Mouse (Mus musculus): ENCODE measurements around the gene Ugt1a10. TPM values are rescaled to one million over a fixed set of nuclear protein-coding genes. Genes with fewer than 3 reads are reported as not detected.
"Not testable (repeated sequence)": the region's sequence is repeated elsewhere in the genome, so short reads cannot be mapped to it uniquely, and the experiment has no call there.

Ugt1a10 gene
- polyA plus RNA-seq, 1 experiment: not detected

DNA sequence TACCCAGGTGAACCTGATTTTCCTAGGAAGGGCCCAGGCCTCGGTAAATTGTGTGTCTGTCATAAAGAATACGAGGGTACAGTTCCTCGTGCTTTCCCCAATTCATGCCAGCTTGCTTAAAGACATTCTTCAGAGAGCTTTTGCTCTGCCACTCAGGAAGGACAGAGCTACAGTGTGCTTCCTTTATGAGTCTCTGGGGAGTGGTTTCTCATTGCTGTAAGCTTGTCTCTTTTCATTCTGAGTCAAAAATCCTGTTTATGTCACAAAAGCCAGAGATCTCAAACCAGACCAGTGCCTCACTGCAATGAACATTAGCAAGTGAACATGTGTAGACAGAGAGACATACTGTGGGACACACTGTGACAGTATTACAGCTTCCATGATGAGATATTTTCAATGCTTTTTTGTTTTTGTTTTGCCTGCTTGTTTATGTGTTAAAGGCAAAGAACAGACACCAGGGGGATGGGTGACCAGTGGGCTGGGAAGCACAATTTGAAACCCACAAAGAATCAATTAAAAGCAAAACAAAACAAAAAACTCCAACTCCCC is 78.8 kb downstream of the Ugt1a10 start:
- no peak overlapping the region for H3K4me3 ChIP-seq (replicated peaks; ENCODE audit: insufficient read depth, low read depth, low read length)
- TF ChIP-seq CTCF (IDR thresholded peaks at IDR 0.05; ENCODE audit: borderline replicate concordance, insufficient read depth, low read depth, low read length) (no peak), POLR2A (IDR thresholded peaks at IDR 0.05; ENCODE audit: borderline replicate concordance, insufficient read depth, low read length) (no peak)
- no peak overlapping the region for H3K27ac ChIP-seq (ENCODE audit: insufficient read depth, low read length)
- whole genome bisulfite sequencing: 60% methylated on average over 3 of the region's 3 CpGs
- no peaks in the 10 kb centered on the region for H3K27me3 ChIP-seq (ENCODE audit: control insufficient read depth, insufficient read depth, low read length)
- H3K4me1 ChIP-seq (ENCODE audit: control insufficient read depth, insufficient read depth, low read length): no peaks in the 10 kb centered on the region
- no peak for DNase-seq

DNA sequence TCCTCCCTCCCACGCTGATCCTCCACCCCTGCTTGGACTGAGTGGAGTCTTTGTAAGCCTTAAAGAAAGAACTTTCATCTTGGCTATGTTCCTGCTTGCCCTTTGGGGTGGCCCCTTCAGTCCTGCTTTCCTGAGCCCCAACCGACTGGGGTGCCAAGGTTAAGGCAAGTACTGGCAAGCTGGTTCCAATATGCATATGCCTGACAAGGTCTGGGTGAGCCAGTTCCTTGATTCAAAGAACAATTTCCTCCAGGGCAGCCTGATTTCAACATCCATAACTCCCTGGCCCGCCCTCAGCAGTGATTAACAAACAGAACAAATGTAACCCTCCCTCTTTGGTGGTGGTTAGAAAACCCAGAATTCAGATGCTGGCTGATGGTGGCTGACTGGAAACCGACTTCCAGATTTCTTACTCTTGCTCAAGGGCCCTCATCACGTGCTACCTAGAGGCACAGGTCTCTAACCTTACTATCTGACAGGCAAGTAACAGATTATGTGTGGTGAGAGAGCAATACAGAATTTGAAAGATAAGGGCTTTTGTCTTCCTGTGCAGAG is 79.3 kb downstream of the Ugt1a10 start, which contains the start of gene Ugt1a6a:
Ugt1a6a (plus strand) TSS at position 353 of the 555 bp plus-strand sequence.
- not testable (repeated sequence) for DNase-seq; H3K4me1 ChIP-seq (ENCODE audit: control insufficient read depth, insufficient read depth, low read length); H3K27ac ChIP-seq (ENCODE audit: insufficient read depth, low read length); H3K27me3 ChIP-seq (ENCODE audit: control insufficient read depth, insufficient read depth, low read length); H3K4me3 ChIP-seq (replicated peaks; ENCODE audit: insufficient read depth, low read depth, low read length)
- WGBS: 43% methylated on average over 5 of the region's 5 CpGs

GRCm38 (mm10) chr1:88135229-88135904 is 80.2 kb downstream of the Ugt1a10 start:
- H3K27ac ChIP-seq (ENCODE audit: insufficient read depth, low read length); H3K4me3 ChIP-seq (replicated peaks; ENCODE audit: insufficient read depth, low read depth, low read length); DNase-seq; H3K4me1 ChIP-seq (ENCODE audit: control insufficient read depth, insufficient read depth, low read length); H3K27me3 ChIP-seq (ENCODE audit: control insufficient read depth, insufficient read depth, low read length): not testable (repeated sequence)
- WGBS: 79% methylated on average over 6 of the region's 6 CpGs

DNA sequence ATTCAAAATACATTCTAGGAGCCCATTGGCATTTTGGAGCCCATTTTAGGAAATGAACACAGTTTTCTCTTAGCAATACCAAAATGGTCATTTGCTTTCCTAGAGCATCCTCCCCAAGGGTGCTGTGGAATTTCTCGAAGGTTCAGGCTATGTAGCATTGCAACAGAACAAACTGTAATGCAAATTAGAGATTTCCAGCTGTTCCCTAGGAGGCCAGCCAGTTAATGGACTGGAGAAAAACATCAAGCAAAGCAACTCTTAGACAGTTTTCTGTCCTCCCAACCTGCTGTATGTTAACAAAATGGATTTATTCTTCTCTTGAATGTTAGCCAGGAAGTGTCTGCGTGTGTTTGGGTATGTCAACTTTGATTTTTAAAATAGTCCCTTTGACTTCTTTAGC is 81.5 kb downstream of the Ugt1a10 start:
- Histone ChIP-seq H3K27ac (ENCODE audit: insufficient read depth, low read length) (no peak overlapping the region), H3K4me3 (replicated peaks; ENCODE audit: insufficient read depth, low read depth, low read length) (no peak overlapping the region), H3K27me3 (ENCODE audit: control insufficient read depth, insufficient read depth, low read length) (no peaks in the 10 kb centered on the region), H3K4me1 (ENCODE audit: control insufficient read depth, insufficient read depth, low read length) (no peaks in the 10 kb centered on the region)
- DNase-seq: no peak
- TF ChIP-seq CTCF (IDR thresholded peaks at IDR 0.05; ENCODE audit: borderline replicate concordance, insufficient read depth, low read depth, low read length): no peak
- no peak for TF ChIP-seq POLR2A (IDR thresholded peaks at IDR 0.05; ENCODE audit: borderline replicate concordance, insufficient read depth, low read length)
- 56% methylated on average over 2 of the region's 2 CpGs for WGBS

- Histone ChIP-seq H3K27me3 (ENCODE audit: control insufficient read depth, insufficient read depth, low read length) (no peaks in the 10 kb centered on the region), H3K4me3 (replicated peaks; ENCODE audit: insufficient read depth, low read depth, low read length) (no peak overlapping the region), H3K4me1 (ENCODE audit: control insufficient read depth, insufficient read depth, low read length) (no peaks in the 10 kb centered on the region), H3K27ac (ENCODE audit: insufficient read depth, low read length) (no peak overlapping the region)
- DNase-seq: no peak
- no peak for TF ChIP-seq CTCF (IDR thresholded peaks at IDR 0.05; ENCODE audit: borderline replicate concordance, insufficient read depth, low read depth, low read length)
- TF ChIP-seq POLR2A (IDR thresholded peaks at IDR 0.05; ENCODE audit: borderline replicate concordance, insufficient read depth, low read length): no peak
- 86% methylated on average over 3 of the region's 3 CpGs for WGBS
Measured at GRCm38 (mm10) chr1:88137264-88137663, 82.1 kb downstream of the Ugt1a10 start.

DNA sequence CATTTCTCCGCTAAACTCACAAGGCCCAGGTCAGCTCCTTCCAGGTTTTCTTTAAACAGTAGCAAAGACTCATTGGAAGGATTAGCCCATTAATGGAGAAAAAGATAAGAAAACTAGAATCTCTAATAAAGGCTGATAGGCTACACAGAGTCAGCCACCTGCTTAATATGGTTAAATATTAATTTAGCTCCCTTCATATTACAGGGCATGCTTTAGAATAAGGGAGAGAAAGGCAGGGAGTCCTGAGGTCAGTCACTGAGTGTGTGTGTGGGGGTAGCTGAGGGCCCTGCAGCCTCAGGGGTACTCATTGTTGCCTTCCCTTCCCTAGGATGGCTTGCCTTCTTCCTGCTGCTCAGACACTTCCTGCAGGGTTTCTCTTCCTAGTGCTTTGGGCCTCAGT is 83.0 kb downstream of the Ugt1a10 start:
- Histone ChIP-seq H3K27me3 (ENCODE audit: control insufficient read depth, insufficient read depth, low read length) (no peaks in the 10 kb centered on the region), H3K27ac (ENCODE audit: insufficient read depth, low read length) (no peak overlapping the region), H3K4me3 (replicated peaks; ENCODE audit: insufficient read depth, low read depth, low read length) (no peak overlapping the region), H3K4me1 (ENCODE audit: control insufficient read depth, insufficient read depth, low read length) (no peaks in the 10 kb centered on the region)
- WGBS: 95% methylated on average over 1 of the region's 1 CpGs
- no peak for DNase-seq
- TF ChIP-seq POLR2A (IDR thresholded peaks at IDR 0.05; ENCODE audit: borderline replicate concordance, insufficient read depth, low read length): no peak
- TF ChIP-seq CTCF (IDR thresholded peaks at IDR 0.05; ENCODE audit: borderline replicate concordance, insufficient read depth, low read depth, low read length): no peak

DNA sequence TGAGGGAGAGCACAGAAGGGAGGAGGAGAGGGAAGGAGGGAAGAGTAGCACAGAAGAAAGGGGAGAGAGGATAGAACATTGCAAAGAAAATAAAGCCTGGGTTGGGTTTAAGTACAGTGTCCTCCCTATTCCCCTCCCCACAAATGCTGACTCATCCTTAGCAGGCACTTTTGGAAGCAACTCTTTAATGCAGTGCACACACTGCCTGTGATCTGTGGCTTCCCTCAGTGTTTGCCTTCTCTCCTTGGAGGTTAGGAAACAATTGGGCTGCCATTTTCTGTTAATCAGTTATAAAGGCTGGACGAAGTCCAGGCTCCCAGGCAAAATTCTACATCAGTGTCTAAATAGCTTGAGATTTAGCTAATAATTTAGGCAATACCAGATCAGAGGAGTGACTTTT is 85.3 kb downstream of the Ugt1a10 start:
- H3K4me1 ChIP-seq (ENCODE audit: control insufficient read depth, insufficient read depth, low read length); DNase-seq; H3K27ac ChIP-seq (ENCODE audit: insufficient read depth, low read length); H3K27me3 ChIP-seq (ENCODE audit: control insufficient read depth, insufficient read depth, low read length); H3K4me3 ChIP-seq (replicated peaks; ENCODE audit: insufficient read depth, low read depth, low read length): not testable (repeated sequence)
- WGBS: 56% methylated on average over 1 of the region's 1 CpGs

GRCm38 (mm10) chr1:88143966-88144675 is 88.9 kb downstream of the Ugt1a10 start:
- peak; percentile 23 to 50 for DNase-seq
- not testable (repeated sequence) for H3K4me1 ChIP-seq (ENCODE audit: control insufficient read depth, insufficient read depth, low read length); H3K27ac ChIP-seq (ENCODE audit: insufficient read depth, low read length); H3K4me3 ChIP-seq (replicated peaks; ENCODE audit: insufficient read depth, low read depth, low read length); H3K27me3 ChIP-seq (ENCODE audit: control insufficient read depth, insufficient read depth, low read length)
- 3% methylated on average over 5 of the region's 5 CpGs for WGBS
- TF ChIP-seq CTCF (IDR thresholded peaks at IDR 0.05; ENCODE audit: borderline replicate concordance, insufficient read depth, low read depth, low read length): peak; percentile 60; the same call in 1 of the 2 replicates

Data from cerebellum, adult 2 months (tissue).